Mouse (Mus musculus) olfactory bulb, adult 2 months (tissue): ENCODE measurements at regions not wholly inside any gene's neighbourhood (a gene's known extent, or its start where the extent isn't known, plus 50 kb on each side); places are given as distances from the start of the nearest gene placed in this dataset.

Experiments
- CTCF ChIP-seq: fragments of 200-500 bp; IDR thresholded peaks from 2 replicates; pipeline ENCODE4 v1.5.1; 2012; ENCODE audit warnings: low read depth, mild to moderate bottlenecking, low read length, moderate library complexity; ENCODE audit not compliant: insufficient read depth
- POLR2A ChIP-seq: fragments of 200-500 bp; IDR thresholded peaks from 2 replicates; pipeline ENCODE4 v1.6.1; 2012; ENCODE audit warnings: mild to moderate bottlenecking, low read depth, low read length, moderate library complexity; ENCODE audit not compliant: insufficient read depth

DNA sequence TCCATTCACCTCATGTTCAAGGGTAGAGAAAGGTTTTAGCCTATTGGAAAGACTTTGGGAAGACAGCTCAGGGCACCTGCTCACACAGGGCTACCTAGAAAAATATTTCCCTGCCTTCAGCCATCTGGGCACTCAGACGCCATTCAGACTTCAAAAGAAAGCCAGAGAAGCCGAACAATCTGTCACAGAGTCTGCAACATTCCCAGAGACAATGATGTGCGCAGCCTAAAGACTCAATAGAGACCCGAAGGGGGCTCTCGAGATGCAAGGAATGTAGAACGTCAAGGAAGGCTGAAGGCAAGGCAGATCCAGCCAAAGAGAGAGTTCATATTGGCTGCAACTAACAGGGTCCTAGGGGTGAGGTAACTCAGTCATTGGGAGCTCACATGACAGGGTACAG lies 78.7 kb upstream of the Otos start:
- no peak for TF ChIP-seq CTCF
- no peak for TF ChIP-seq POLR2A
